22 mouse cellular contexts compared by ENCODE assay signal in the genomic region with DNA sequence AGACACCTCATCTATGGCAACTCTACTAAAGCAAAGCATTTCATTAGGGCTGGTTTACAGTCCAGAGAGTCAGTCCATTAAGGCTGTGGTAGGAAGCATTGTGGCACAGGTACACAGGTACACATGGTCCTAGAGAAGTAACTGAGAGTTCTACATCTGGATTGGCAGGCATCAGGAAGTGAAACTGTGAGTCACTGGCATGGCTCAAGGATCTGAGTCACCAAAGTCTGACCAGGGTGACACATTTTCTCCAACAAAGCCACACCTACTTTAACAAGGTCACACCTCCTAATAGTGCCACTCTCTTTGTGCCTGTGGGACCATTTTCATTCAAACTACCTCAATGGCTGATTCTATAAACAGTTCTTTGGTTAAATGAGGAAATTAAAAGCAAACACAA.
DNase-seq lines count a peak whose midpoint lies in the region; ATAC-seq and TF ChIP-seq lines count a peak whose summit lies in the region.
"Had no signal": no experiment of that assay in that cellular context is flagged by ENCODE, and none has a peak within 500 bp of the region (broad histone marks: within the 10 kb centered on the region; RNA-seq: fewer than 3 reads in every experiment).

No protein-coding gene starts in this region.

- no peak overlapping the region for H3K9ac ChIP-seq in stomach, postnatal 0 days (ENCODE audit: low read length)
- H3K9ac ChIP-seq: forebrain, embryonic 12.5 days; heart, embryonic 12.5 days; hindbrain, embryonic 12.5 days; liver, embryonic 14.5 days; midbrain, embryonic 12.5 days; neural tube, embryonic 13.5 days; stomach, embryonic 15.5 days had no signal

- no peak for TF ChIP-seq POLR2A in lung, adult 2 months (IDR thresholded peaks at IDR 0.05; ENCODE audit: borderline replicate concordance, extremely low read depth, low read depth, low read length)

- H3K9me3 ChIP-seq in stomach, postnatal 0 days (ENCODE audit: control insufficient read depth, low read length) = no peaks in the 10 kb centered on the region
- H3K9me3 ChIP-seq: forebrain, embryonic 12.5 days; hindbrain, embryonic 12.5 days; midbrain, embryonic 12.5 days; neural tube, embryonic 13.5 days; stomach, embryonic 15.5 days had no signal

- H3K27me3 ChIP-seq in stomach, postnatal 0 days (ENCODE audit: control insufficient read depth, insufficient read depth, low read length) = no peaks in the 10 kb centered on the region
- H3K27me3 ChIP-seq: forebrain, embryonic 12.5 days; heart, embryonic 12.5 days; hindbrain, embryonic 12.5 days; midbrain, embryonic 12.5 days; neural tube, embryonic 13.5 days; stomach, embryonic 15.5 days had no signal

- no peaks in the 10 kb centered on the region for H3K36me3 ChIP-seq in stomach, postnatal 0 days (ENCODE audit: control insufficient read depth, insufficient read depth, low read length)
- H3K36me3 ChIP-seq: forebrain, embryonic 12.5 days; heart, embryonic 12.5 days; hindbrain, embryonic 12.5 days; midbrain, embryonic 12.5 days; neural tube, embryonic 13.5 days; stomach, embryonic 15.5 days had no signal

- no peak overlapping the region for H3K27ac ChIP-seq in stomach, postnatal 0 days (replicated peaks)
- H3K27ac ChIP-seq: forebrain, embryonic 12.5 days; hindbrain, embryonic 12.5 days; liver, embryonic 14.5 days; midbrain, embryonic 12.5 days; neural tube, embryonic 13.5 days; stomach, embryonic 15.5 days had no signal

- H3K4me1 ChIP-seq in lung, adult 2 months (ENCODE audit: control insufficient read depth, insufficient read depth, low read length) = no peaks in the 10 kb centered on the region
- no peaks in the 10 kb centered on the region for H3K4me1 ChIP-seq in stomach, postnatal 0 days (replicated peaks; ENCODE audit: control insufficient read depth, insufficient read depth)
- H3K4me1 ChIP-seq: forebrain, embryonic 12.5 days; heart, embryonic 12.5 days; hindbrain, embryonic 12.5 days; midbrain, embryonic 12.5 days; neural tube, embryonic 13.5 days; stomach, embryonic 15.5 days had no signal

- peak; percentile 14 to 28 for DNase-seq in lung, adult 18-20 months
- DNase-seq in lung, adult 2 months = no peak
- peak; percentile 23 to 39 for DNase-seq in B cell, adult 2 months
- DNase-seq in stomach, postnatal 0 days (ENCODE audit: low spot score) = no peak
- DNase-seq in left cerebral cortex, adult 9 months (ENCODE audit: low spot score in 2 of 2) = no peak
- DNase-seq in cerebellum, postnatal 10 days = no peak
- DNase-seq: adrenal gland, postnatal 10 days; cerebellum, adult 2 months; heart, adult 11 months; heart, postnatal 14 days; kidney, adult 9 months; kidney, postnatal 36 days; right cerebral cortex, postnatal 14 days had no signal

- no peak for TF ChIP-seq EP300 in stomach, postnatal 0 days (optimal IDR thresholded peaks at IDR 0.05)

- TF ChIP-seq CTCF in lung, adult 2 months (IDR thresholded peaks at IDR 0.05; ENCODE audit: insufficient read depth, low read length) = no peak
- TF ChIP-seq CTCF in stomach, postnatal 0 days (IDR thresholded peaks at IDR 0.05; ENCODE audit: low read depth) = no peak

- no peak overlapping the region for H3K4me3 ChIP-seq in lung, adult 2 months (replicated peaks; ENCODE audit: extremely low read depth, low read depth, low read length)
- no peak overlapping the region for H3K4me3 ChIP-seq in stomach, postnatal 0 days (ENCODE audit: low read depth, low read length)
- H3K4me3 ChIP-seq: forebrain, embryonic 12.5 days; heart, embryonic 12.5 days; hindbrain, embryonic 12.5 days; midbrain, embryonic 12.5 days; neural tube, embryonic 13.5 days; stomach, embryonic 15.5 days had no signal

- peak; percentile 94 for ATAC-seq in granulocyte monocyte progenitor cell, adult 5-6 weeks (replicated peaks; ENCODE audit: poor library complexity, severe bottlenecking)
- peak; percentile 95 for ATAC-seq in stomach, postnatal 0 days (ENCODE audit: low FRiP score, low TSS enrichment)
- ATAC-seq: inflammation-experienced regulatory T-cells, adult 6 months had no signal

- H3K4me2 ChIP-seq in stomach, postnatal 0 days (replicated peaks; ENCODE audit: low read depth) = no peak overlapping the region
- H3K4me2 ChIP-seq: forebrain, embryonic 12.5 days; heart, embryonic 12.5 days; hindbrain, embryonic 12.5 days; midbrain, embryonic 12.5 days; neural tube, embryonic 13.5 days; stomach, embryonic 15.5 days had no signal

Comparison
In these comparisons a context has a peak if more than half of its experiments do, and no peak if none do; other contexts are left out.
1. DNase-seq: peak in lung, adult 18-20 months (2 of 2) and B cell, adult 2 months (2 of 2); none in lung, adult 2 months (single experiment), stomach, postnatal 0 days (single experiment), left cerebral cortex, adult 9 months (0 of 2) and cerebellum, postnatal 10 days (0 of 2).